Mouse (Mus musculus) kidney, embryonic 16.5 days (tissue): Measurements from ENCODE around the gene Alpl. TPM values are rescaled to one million over a fixed set of nuclear protein-coding genes. Genes with fewer than 3 reads are reported as not detected.

Experiments used
- ATAC-seq: fragments of 200-750 bp; cut with Nextera tagmentation; 2 replicates; pipeline ENCODE4 v1.8.0; 2017; ENCODE audit warnings: moderate TSS enrichment; ENCODE audit not compliant: low FRiP score, low TSS enrichment
- H3K27ac ChIP-seq: fragments of 300-500 bp; sonication (generic); 2 replicates; pipeline ENCODE4 v1.5.1; 2014; ENCODE audit warnings: low read length
- H3K27me3 ChIP-seq: fragments of 300-500 bp; sonication (generic); 2 replicates; pipeline ENCODE4 v1.6.1; 2014; ENCODE audit warnings: low read length, control low read depth, mixed read lengths; ENCODE audit not compliant: insufficient read depth
- H3K36me3 ChIP-seq: fragments of 300-500 bp; sonication (generic); 2 replicates; pipeline ENCODE4 v1.6.1; 2014; ENCODE audit warnings: low read length, control low read depth, mixed read lengths; ENCODE audit not compliant: insufficient read depth
- H3K4me1 ChIP-seq: fragments of 300-500 bp; sonication (generic); 2 replicates; pipeline ENCODE4 v1.6.1; 2014; ENCODE audit warnings: low read length, control low read depth, mixed read lengths; ENCODE audit not compliant: insufficient read depth
- H3K4me2 ChIP-seq: fragments of 300-500 bp; sonication (generic); replicated peaks from 2 replicates; pipeline ENCODE4 v1.6.1; 2014; ENCODE audit warnings: low read depth, low read length
- H3K4me3 ChIP-seq: fragments of 300-500 bp; sonication (generic); 2 replicates; pipeline ENCODE4 v1.5.1; 2014; ENCODE audit warnings: mild to moderate bottlenecking, low read length
- H3K9ac ChIP-seq: fragments of 300-500 bp; sonication (generic); replicated peaks from 2 replicates; pipeline ENCODE4 v1.6.1; 2014; ENCODE audit warnings: low read length
- H3K9me3 ChIP-seq: fragments of 300-500 bp; sonication (generic); 2 replicates; pipeline ENCODE4 v1.6.1; 2016; ENCODE audit warnings: low read length, control low read depth
- WGBS: fragments of 180-500 bp; shearing (Covaris S2); extraction: QIAGEN DNeasy Blood & Tissue Kit; methylation state at CpG from one replicate; pipeline ENCODE4 v1.1.7; 2014; 5-methylcytosine and 5-hydroxymethylcytosine counted together
- polyA plus RNA-seq: library from polyadenylated mRNA; unstranded; fragments of >200 nt; fragmentation: Nextera tagmentation; extraction: Ambion mirVana; gene quantifications from 2 replicates; pipeline ENCODE4 v1.2.1, GENCODE M21; 2015

The Alpl gene
- polyA plus RNA-seq, 1 experiment from 2014 or later, result 19.2 TPM

- WGBS, result 78% methylated on average over 5 of the region's 5 CpGs
- no peak overlapping the region for H3K4me3 ChIP-seq
- H3K27me3 ChIP-seq, result peaks cover 16% of the 10 kb centered on the region
- no peak overlapping the region for H3K4me2 ChIP-seq
- no peak for ATAC-seq
- H3K4me1 ChIP-seq, result peaks cover 17% of the 10 kb centered on the region
- H3K27ac ChIP-seq, result no peak overlapping the region
- no peaks in the 10 kb centered on the region for H3K9me3 ChIP-seq
- no peaks in the 10 kb centered on the region for H3K36me3 ChIP-seq
- H3K9ac ChIP-seq, result no peak overlapping the region
Observed at GRCm38 (mm10) chr4:137733459-137733858, 62.7 kb downstream of the Alpl start.

- Histone ChIP-seq H3K4me1 (peaks cover 17% of the 10 kb centered on the region), H3K9ac (no peak overlapping the region), H3K27ac (no peak overlapping the region), H3K36me3 (no peaks in the 10 kb centered on the region), H3K27me3 (peaks cover 21% of the 10 kb centered on the region), H3K9me3 (no peaks in the 10 kb centered on the region), H3K4me2 (no peak overlapping the region), H3K4me3 (no peak overlapping the region)
- ATAC-seq, result no peak
- 78% methylated on average over 3 of the region's 3 CpGs for WGBS
Observed at GRCm38 (mm10) chr4:137732962-137733361, 63.2 kb downstream of the Alpl start.

- no peak for ATAC-seq
- H3K36me3 ChIP-seq, result no peaks in the 10 kb centered on the region
- no peak overlapping the region for H3K4me3 ChIP-seq
- WGBS, result 79% methylated on average over 3 of the region's 3 CpGs
- H3K9me3 ChIP-seq, result no peaks in the 10 kb centered on the region
- H3K9ac ChIP-seq, result no peak overlapping the region
- no peak overlapping the region for H3K4me2 ChIP-seq
- peaks cover 24% of the 10 kb centered on the region for H3K27me3 ChIP-seq
- H3K27ac ChIP-seq, result no peak overlapping the region
- H3K4me1 ChIP-seq, result peaks cover 21% of the 10 kb centered on the region
Observed at GRCm38 (mm10) chr4:137732361-137732760, 63.8 kb downstream of the Alpl start.

GRCm38 (mm10) chr4:137731891-137732290 lies 64.3 kb downstream of the Alpl start:
- Histone ChIP-seq H3K27ac (no peak overlapping the region), H3K9ac (no peak overlapping the region), H3K4me3 (no peak overlapping the region), H3K4me1 (peaks cover 21% of the 10 kb centered on the region), H3K27me3 (peaks cover 24% of the 10 kb centered on the region), H3K9me3 (no peaks in the 10 kb centered on the region), H3K4me2 (no peak overlapping the region), H3K36me3 (no peaks in the 10 kb centered on the region)
- 68% methylated on average over 10 of the region's 10 CpGs for WGBS
- ATAC-seq, result no peak

- peaks cover 24% of the 10 kb centered on the region for H3K27me3 ChIP-seq
- no peak overlapping the region for H3K27ac ChIP-seq
- H3K9ac ChIP-seq, result no peak overlapping the region
- no peak for ATAC-seq
- H3K4me1 ChIP-seq, result peaks cover 13% of the 10 kb centered on the region
- no peaks in the 10 kb centered on the region for H3K9me3 ChIP-seq
- H3K36me3 ChIP-seq, result no peaks in the 10 kb centered on the region
- WGBS, result 75% methylated on average over 8 of the region's 8 CpGs
- H3K4me2 ChIP-seq, result no peak overlapping the region
- no peak overlapping the region for H3K4me3 ChIP-seq
Observed at GRCm38 (mm10) chr4:137730757-137731156, 65.4 kb downstream of the Alpl start.

GRCm38 (mm10) chr4:137730134-137730533 lies 66.0 kb downstream of the Alpl start:
- WGBS, result 9% methylated on average over 3 of the region's 3 CpGs
- H3K4me1 ChIP-seq, result peaks cover 12% of the 10 kb centered on the region
- no peak overlapping the region for H3K4me3 ChIP-seq
- H3K36me3 ChIP-seq, result no peaks in the 10 kb centered on the region
- no peak overlapping the region for H3K9ac ChIP-seq
- H3K27ac ChIP-seq, result no peak overlapping the region
- peaks cover 24% of the 10 kb centered on the region for H3K27me3 ChIP-seq
- H3K9me3 ChIP-seq, result no peaks in the 10 kb centered on the region
- no peak overlapping the region for H3K4me2 ChIP-seq
- ATAC-seq, result peak; percentile 40

GRCm38 (mm10) chr4:137729155-137729855 lies 66.9 kb downstream of the Alpl start:
- Histone ChIP-seq H3K4me2 (peak overlapping the region; percentile 59), H3K9me3 (no peaks in the 10 kb centered on the region), H3K27ac (no peak overlapping the region), H3K36me3 (no peaks in the 10 kb centered on the region), H3K4me3 (peak overlapping the region; percentile 36), H3K9ac (peak overlapping the region; percentile 46; the same call in 1 of the 2 replicates), H3K4me1 (peaks cover 14% of the 10 kb centered on the region), H3K27me3 (peaks cover 24% of the 10 kb centered on the region)
- 22% methylated on average over 24 of the region's 24 CpGs for WGBS
- ATAC-seq, result 0 out of 2 replicates have a peak, but pooled peaks have one; percentile 6

- peak overlapping the region; percentile 46; the same call in 1 of the 2 replicates for H3K9ac ChIP-seq
- H3K4me3 ChIP-seq, result peak overlapping the region; percentile 36
- no peaks in the 10 kb centered on the region for H3K9me3 ChIP-seq
Observed at GRCm38 (mm10) chr4:137728399-137729154, 67.6 kb downstream of the Alpl start.

GRCm38 (mm10) chr4:137727506-137728187 lies 68.5 kb downstream of the Alpl start:
- WGBS, result 3% methylated on average over 17 of the region's 18 CpGs
- Histone ChIP-seq H3K4me2 (0 out of 2 replicates have a peak overlapping the region, but pooled peaks have one; percentile 8), H3K4me1 (peaks cover 16% of the 10 kb centered on the region), H3K36me3 (no peaks in the 10 kb centered on the region), H3K27me3 (peaks cover 30% of the 10 kb centered on the region), H3K9ac (no peak overlapping the region), H3K4me3 (no peak overlapping the region), H3K27ac (no peak overlapping the region), H3K9me3 (no peaks in the 10 kb centered on the region)
- peak; percentile 13 for ATAC-seq

More at GRCm38 (mm10) chr4:137728399-137729154, 67.6 kb downstream of the Alpl start:
- Histone ChIP-seq H3K27me3 (peaks cover 30% of the 10 kb centered on the region), H3K36me3 (no peaks in the 10 kb centered on the region), H3K4me2 (peak overlapping the region; percentile 59), H3K27ac (no peak overlapping the region), H3K4me1 (peaks cover 16% of the 10 kb centered on the region)
- 7% methylated on average over 17 of the region's 17 CpGs for WGBS
- peak; percentile 16; the same call in 1 of the 2 replicates for ATAC-seq
